Mouse (Mus musculus): ENCODE measurements at regions not wholly inside any gene's neighbourhood (a gene's known extent, or its start where the extent isn't known, plus 50 kb on each side); places are given as distances from the start of the nearest gene placed in this dataset.
A peak's percentile ranks its signal among the peaks of the same experiment; 100 is the strongest.

DNA sequence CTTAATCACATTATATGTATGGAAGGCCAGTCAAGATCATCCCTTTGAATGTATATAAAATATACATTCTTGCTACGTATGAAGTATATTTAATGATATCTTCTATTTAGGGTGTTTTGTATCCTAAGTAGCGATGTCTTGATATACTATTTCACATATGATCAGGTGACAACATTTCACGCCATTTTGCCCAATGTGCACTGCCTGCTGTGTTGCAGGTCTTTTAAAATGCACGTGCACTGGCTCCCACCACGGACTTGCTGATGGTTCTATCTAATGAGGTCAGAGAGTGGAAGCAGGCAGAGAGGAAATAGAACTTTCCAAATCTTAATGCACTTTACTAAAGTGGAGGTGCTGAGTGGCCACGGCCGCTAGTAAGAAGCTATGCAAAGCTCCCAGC lies 100.8 kb downstream of the A730009L09Rik start:
- no peak overlapping the region for H3K9ac ChIP-seq
- no peaks in the 10 kb centered on the region for H3K27me3 ChIP-seq (replicated peaks)
- no peak overlapping the region for H3K4me2 ChIP-seq
- H3K4me1 ChIP-seq: no peaks in the 10 kb centered on the region
- 78% methylated on average over 7 of the region's 7 CpGs for WGBS
- no peak overlapping the region for H3K27ac ChIP-seq (replicated peaks)
- ATAC-seq (ENCODE audit: extremely low read depth, insufficient number of reproducible peaks, low FRiP score, low TSS enrichment): no peak
- no peaks in the 10 kb centered on the region for H3K9me3 ChIP-seq
- no peaks in the 10 kb centered on the region for H3K36me3 ChIP-seq
- H3K4me3 ChIP-seq: no peak overlapping the region

DNA sequence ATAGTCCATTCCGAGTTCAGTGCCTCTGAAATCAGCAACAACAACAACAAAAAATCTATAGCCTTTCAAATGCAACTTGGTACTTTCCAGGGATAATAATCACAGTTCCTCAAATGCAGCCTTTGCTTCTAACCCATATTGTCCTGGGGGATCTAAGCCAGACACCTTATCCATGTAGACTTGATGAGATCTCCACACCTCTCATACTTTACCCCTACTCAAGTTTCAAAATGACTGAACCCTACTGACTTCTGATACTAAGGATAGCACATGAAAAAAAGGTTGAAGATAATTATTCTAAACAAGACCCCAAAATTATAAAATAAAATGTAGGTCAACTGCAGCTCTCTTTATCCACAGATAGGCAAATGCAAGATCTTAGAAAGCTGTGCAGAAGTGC lies 101.2 kb downstream of the A730009L09Rik start:
- ATAC-seq (ENCODE audit: extremely low read depth, insufficient number of reproducible peaks, low FRiP score, low TSS enrichment): no peak
- no peak overlapping the region for H3K9ac ChIP-seq
- no peaks in the 10 kb centered on the region for H3K4me1 ChIP-seq
- H3K27ac ChIP-seq (replicated peaks): no peak overlapping the region
- no peak overlapping the region for H3K4me3 ChIP-seq
- WGBS: 73% methylated on average over 1 of the region's 1 CpGs
- H3K36me3 ChIP-seq: no peaks in the 10 kb centered on the region
- H3K9me3 ChIP-seq: no peaks in the 10 kb centered on the region
- no peak overlapping the region for H3K4me2 ChIP-seq
- H3K27me3 ChIP-seq (replicated peaks): no peaks in the 10 kb centered on the region

DNA sequence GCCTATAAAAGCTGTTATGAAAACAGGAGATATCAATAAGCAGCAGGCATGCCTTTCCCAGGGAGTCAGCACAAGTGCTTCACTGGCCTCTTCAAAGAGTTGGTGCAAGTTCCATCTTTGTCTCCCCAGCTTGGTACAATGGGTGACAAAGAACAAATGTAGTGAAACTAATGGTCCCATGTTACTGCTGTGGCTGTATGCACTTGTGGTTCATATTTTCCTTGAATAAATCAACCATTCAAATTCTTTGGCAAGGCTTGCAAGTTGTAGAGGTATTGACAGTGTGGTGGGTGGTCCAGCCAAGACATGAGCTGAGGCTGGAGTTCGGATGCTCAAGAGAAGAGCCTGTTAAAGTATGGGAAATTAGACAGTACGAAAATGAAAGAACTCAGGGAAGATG lies 103.5 kb downstream of the A730009L09Rik start:
- Histone ChIP-seq H3K9ac (no peak overlapping the region), H3K4me2 (no peak overlapping the region), H3K9me3 (no peaks in the 10 kb centered on the region), H3K4me1 (no peaks in the 10 kb centered on the region), H3K27ac (replicated peaks) (no peak overlapping the region), H3K36me3 (no peaks in the 10 kb centered on the region), H3K27me3 (replicated peaks) (no peaks in the 10 kb centered on the region), H3K4me3 (no peak overlapping the region)
- no peak for ATAC-seq (ENCODE audit: extremely low read depth, insufficient number of reproducible peaks, low FRiP score, low TSS enrichment)
- WGBS: 60% methylated on average over 2 of the region's 2 CpGs

DNA sequence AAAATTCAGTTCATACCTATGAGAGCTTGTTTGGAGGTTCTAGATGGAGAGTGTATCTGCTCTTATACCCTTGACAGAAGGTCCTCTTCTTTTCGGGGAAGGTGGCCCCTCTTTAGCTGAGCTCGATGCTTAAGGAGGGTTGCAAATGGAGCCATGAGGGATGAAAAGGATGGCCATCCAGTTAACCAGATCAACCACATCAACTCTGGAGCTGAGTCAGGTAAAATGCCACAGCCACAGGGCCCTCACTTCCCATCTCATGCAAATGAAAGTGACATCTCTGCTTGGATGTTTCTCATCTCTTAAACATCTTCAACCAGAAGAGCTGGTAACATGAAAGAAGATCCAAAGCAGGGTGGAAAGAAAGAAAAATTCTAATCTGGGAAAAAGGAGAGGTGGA lies 105.0 kb downstream of the A730009L09Rik start:
- Histone ChIP-seq H3K9me3 (no peaks in the 10 kb centered on the region), H3K9ac (no peak overlapping the region), H3K36me3 (no peaks in the 10 kb centered on the region), H3K4me3 (no peak overlapping the region), H3K27me3 (replicated peaks) (no peaks in the 10 kb centered on the region), H3K27ac (replicated peaks) (no peak overlapping the region), H3K4me1 (no peaks in the 10 kb centered on the region), H3K4me2 (no peak overlapping the region)
- ATAC-seq (ENCODE audit: extremely low read depth, insufficient number of reproducible peaks, low FRiP score, low TSS enrichment): no peak
- WGBS: 79% methylated on average over 2 of the region's 2 CpGs

DNA sequence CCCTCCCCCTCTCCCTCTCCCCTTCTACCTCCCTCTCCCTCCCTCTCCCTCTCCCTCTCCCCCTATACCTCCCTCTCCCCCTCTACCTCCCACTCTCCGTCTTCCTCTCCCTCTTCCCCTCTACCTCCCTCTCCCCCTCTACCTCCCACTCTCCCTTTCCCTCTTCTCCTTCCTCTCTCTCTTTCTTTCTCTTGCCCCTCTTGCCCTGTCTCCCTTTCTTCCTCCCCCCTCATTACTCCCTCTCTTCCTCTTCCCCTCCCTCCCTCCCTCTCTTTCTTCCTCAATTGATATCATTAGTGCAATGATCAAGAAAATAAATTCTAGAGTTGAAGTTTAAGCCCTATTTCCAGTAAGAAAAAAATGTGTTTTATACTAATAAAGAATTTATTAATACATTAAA lies 105.9 kb downstream of the A730009L09Rik start:
- no CpG with 5 or more reads among the region's 1 CpGs for WGBS
- Histone ChIP-seq H3K4me2 (peak overlapping the region; percentile 56), H3K27me3 (replicated peaks) (no peaks in the 10 kb centered on the region), H3K4me1 (no peaks in the 10 kb centered on the region), H3K4me3 (peak overlapping the region; percentile 33), H3K36me3 (no peaks in the 10 kb centered on the region), H3K9ac (no peak overlapping the region), H3K27ac (replicated peaks) (no peak overlapping the region), H3K9me3 (no peaks in the 10 kb centered on the region)
- ATAC-seq (ENCODE audit: extremely low read depth, insufficient number of reproducible peaks, low FRiP score, low TSS enrichment): no peak

DNA sequence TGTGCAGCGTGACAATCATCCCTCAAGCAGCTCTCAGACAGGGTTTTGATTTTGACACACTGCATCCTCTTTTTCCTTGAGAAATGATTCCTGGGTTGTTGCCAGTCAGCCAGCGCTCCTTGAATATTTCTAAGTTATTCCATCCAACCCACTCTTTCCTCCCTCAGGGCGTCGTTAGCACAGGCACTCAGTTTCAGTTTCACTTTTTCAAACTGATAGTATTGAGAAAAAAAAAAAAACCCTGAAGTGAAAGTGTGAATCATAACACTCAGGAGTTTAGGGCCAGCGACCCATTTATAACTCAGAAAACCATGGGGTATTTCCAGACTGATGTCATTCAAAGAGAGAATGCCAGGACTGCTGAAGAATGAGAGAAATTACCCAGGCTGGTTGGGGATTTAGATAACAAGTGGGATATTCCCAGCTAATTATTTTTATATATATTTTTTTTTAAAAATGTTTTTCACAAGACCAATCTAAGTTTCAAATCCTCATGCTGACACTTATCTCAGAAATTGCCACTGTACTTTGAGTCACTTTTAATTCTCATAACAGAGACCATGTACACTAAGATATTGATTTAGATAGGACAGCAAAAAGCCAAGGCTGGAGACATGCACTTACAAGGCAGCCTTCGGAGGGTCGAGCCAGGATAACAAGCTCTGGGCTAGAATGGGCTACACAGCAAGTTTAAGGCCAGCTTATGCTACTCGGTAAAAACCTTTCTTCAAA lies 106.5 kb downstream of the A730009L09Rik start:
- peak overlapping the region; percentile 56 for H3K4me2 ChIP-seq
- no peak overlapping the region for H3K9ac ChIP-seq
- H3K4me1 ChIP-seq: no peaks in the 10 kb centered on the region
- 58% methylated on average over 8 of the region's 8 CpGs for WGBS
- ATAC-seq (ENCODE audit: extremely low read depth, insufficient number of reproducible peaks, low FRiP score, low TSS enrichment): no peak
- peak overlapping the region; percentile 33 for H3K4me3 ChIP-seq
- no peaks in the 10 kb centered on the region for H3K9me3 ChIP-seq
- no peak overlapping the region for H3K27ac ChIP-seq (replicated peaks)
- no peaks in the 10 kb centered on the region for H3K27me3 ChIP-seq (replicated peaks)
- H3K36me3 ChIP-seq: no peaks in the 10 kb centered on the region

DNA sequence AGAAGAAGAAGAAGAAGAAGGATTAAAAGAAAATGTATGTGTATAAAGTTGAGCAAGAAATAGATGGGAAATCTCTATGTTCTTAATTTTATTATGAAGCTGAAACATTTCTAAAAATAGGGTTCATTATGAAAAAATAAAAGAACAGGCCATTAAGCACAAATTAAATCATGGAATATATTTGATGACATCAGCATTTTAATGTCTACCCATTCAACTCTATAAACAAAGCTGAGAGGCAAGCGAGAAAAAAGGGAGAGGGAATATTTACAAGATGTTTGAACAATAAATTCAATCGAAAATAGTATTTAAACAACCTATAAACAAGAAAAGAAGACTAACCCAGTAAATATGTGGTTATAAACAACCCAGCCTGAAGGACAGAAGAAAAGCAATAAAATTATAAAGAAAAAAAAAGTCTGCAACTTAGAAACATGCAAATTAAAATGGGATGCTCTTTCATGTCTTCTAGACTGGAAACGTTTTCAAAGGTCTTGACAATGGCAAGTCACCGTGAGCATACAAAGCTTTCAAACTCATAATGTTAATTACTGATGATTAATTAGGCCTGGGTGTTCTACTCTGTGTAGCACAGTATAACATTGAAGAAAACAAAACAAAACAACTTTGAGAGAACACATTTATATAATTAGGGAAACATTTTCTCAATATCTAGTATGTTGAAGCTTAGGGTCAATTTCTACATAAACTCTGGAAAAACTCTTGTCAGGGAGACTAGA lies 108.6 kb downstream of the A730009L09Rik start:
- Histone ChIP-seq H3K27me3 (replicated peaks) (no peaks in the 10 kb centered on the region), H3K4me2 (no peak overlapping the region), H3K9me3 (no peaks in the 10 kb centered on the region), H3K9ac (no peak overlapping the region), H3K4me1 (no peaks in the 10 kb centered on the region), H3K27ac (replicated peaks) (no peak overlapping the region), H3K36me3 (no peaks in the 10 kb centered on the region), H3K4me3 (no peak overlapping the region)
- 69% methylated on average over 4 of the region's 4 CpGs for WGBS
- ATAC-seq (ENCODE audit: extremely low read depth, insufficient number of reproducible peaks, low FRiP score, low TSS enrichment): no peak

DNA sequence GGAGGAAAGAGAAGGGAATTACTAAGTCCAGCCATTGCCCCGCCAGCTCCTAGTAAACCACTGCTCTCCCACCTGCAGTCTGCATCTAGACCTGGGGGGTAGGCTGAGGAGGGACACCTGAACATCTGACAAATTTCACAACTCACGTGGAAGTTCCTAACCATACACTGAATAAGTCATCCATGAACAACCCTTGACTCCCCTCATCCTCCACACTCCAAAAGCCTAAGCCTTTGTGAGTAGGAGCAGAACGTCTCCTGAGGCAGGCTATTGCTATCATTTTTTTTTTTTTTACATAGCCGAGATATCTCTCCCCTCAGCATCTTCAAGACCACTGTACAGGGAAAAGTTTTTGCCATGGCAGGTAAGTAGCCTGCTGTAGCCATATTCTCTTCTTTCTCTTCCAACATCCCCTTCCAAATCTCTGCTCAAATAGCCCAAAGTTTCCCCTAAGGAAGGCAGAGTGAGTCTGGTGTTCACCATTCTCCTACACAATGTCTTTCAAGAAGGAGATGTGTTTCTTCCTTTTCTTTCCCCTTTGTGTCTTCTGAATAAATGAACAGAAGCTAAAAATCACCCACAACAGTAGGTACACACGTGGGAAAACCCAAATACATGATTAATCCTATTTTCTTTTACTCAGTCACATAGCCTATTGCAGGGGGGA lies 109.7 kb downstream of the A730009L09Rik start:
- Histone ChIP-seq H3K27ac (replicated peaks) (no peak overlapping the region), H3K9ac (no peak overlapping the region), H3K9me3 (no peaks in the 10 kb centered on the region), H3K27me3 (replicated peaks) (no peaks in the 10 kb centered on the region), H3K4me3 (no peak overlapping the region), H3K36me3 (no peaks in the 10 kb centered on the region), H3K4me2 (no peak overlapping the region), H3K4me1 (no peaks in the 10 kb centered on the region)
- WGBS: 56% methylated on average over 5 of the region's 5 CpGs
- ATAC-seq (ENCODE audit: extremely low read depth, insufficient number of reproducible peaks, low FRiP score, low TSS enrichment): no peak

DNA sequence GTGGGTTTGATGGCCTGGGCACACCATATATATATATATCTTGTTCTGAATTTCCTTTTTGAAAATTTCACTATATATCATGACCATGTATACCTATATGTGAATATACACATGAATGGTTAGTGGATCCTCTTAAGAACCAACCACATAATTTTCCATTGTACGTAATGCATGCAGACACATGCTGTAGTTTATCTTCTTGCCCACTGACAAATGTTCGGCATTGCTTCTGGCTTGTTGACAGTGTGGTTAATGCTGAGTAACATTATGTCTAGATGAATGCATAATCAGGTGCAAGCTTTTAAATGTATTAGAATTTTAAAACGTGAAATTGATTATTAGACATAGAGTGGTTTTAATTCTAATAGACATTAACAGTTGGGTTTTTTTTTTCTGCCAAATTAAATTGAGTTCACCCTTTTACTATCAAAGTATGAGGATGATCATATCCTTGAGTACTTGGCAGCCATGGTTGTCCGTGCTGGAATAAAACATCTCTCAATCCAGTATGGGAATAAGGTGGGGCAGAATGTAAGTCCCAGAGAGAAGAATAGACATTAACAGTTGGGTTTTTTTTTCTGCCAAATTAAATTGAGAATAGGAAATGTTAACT lies 110.3 kb downstream of the A730009L09Rik start:
- Histone ChIP-seq H3K4me3 (no peak overlapping the region), H3K9me3 (no peaks in the 10 kb centered on the region), H3K36me3 (no peaks in the 10 kb centered on the region), H3K27me3 (replicated peaks) (no peaks in the 10 kb centered on the region), H3K4me2 (no peak overlapping the region), H3K4me1 (no peaks in the 10 kb centered on the region), H3K9ac (no peak overlapping the region), H3K27ac (replicated peaks) (no peak overlapping the region)
- 74% methylated on average over 4 of the region's 4 CpGs for WGBS
- no peak for ATAC-seq (ENCODE audit: extremely low read depth, insufficient number of reproducible peaks, low FRiP score, low TSS enrichment)

DNA sequence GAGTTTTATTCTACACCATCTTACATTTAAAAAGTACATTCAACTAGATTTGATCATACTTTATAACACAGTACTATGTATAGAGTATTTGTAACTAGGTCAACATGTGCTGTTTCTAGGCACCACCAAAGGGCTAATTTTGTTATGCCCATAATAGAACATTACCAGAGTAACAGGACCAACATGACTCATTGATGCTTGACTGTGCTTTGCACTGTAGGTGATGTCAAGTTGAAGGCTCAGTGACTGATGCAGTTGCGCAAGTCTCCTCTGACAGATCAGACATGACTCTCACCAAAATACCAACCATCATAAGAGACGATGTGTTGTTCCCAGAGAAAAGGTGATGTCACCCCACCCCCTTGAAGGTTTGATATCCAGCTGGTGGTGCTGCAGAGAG lies 108.5 kb downstream of the Mrpl39 start:
- no peaks in the 10 kb centered on the region for H3K4me1 ChIP-seq
- H3K9ac ChIP-seq: no peak overlapping the region
- H3K4me2 ChIP-seq: no peak overlapping the region
- H3K4me3 ChIP-seq: no peak overlapping the region
- no peaks in the 10 kb centered on the region for H3K27me3 ChIP-seq (replicated peaks)
- H3K9me3 ChIP-seq: no peaks in the 10 kb centered on the region
- no peak overlapping the region for H3K27ac ChIP-seq (replicated peaks)
- WGBS: 87% methylated on average over 2 of the region's 2 CpGs
- no peak for ATAC-seq (ENCODE audit: extremely low read depth, insufficient number of reproducible peaks, low FRiP score, low TSS enrichment)
- H3K36me3 ChIP-seq: no peaks in the 10 kb centered on the region

DNA sequence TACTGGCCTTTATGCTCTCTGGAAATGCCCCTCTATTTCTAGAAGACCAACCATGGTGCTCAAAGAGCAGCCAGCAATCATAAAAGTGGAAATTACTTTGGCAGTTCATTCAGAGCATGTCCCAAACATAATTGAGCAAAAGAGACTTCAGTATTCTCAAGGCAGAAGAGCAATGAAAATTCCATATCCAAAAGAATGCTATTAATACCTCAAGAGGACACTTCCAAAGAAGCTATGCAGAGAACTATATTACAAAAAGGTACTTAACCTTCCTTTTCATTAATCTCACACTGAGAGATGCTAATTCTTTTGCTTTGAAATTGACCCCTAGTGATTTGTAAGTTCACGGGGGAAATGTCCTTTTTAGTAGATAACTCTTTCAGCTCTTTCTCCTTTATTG lies 105.7 kb downstream of the Mrpl39 start:
- WGBS: 63% methylated on average over 1 of the region's 1 CpGs

More for the DNA sequence above, 105.7 kb downstream of the Mrpl39 start:
- no peaks in the 10 kb centered on the region for H3K36me3 ChIP-seq
- H3K9me3 ChIP-seq: no peaks in the 10 kb centered on the region; the same call in 1 of the 2 replicates
- H3K9ac ChIP-seq: no peak overlapping the region
- H3K27ac ChIP-seq (replicated peaks): no peak overlapping the region
- H3K4me3 ChIP-seq: no peak overlapping the region
- no peaks in the 10 kb centered on the region for H3K4me1 ChIP-seq
- no peaks in the 10 kb centered on the region for H3K27me3 ChIP-seq (replicated peaks)
- no peak for ATAC-seq (ENCODE audit: extremely low read depth, insufficient number of reproducible peaks, low FRiP score, low TSS enrichment)
- no peak overlapping the region for H3K4me2 ChIP-seq

Measured in heart, embryonic 13.5 days (tissue).